Mouse (Mus musculus): ENCODE results near the gene Ypel2. TPM values are rescaled to one million over a fixed set of nuclear protein-coding genes. Genes with fewer than 3 reads are reported as not detected.

The Ypel2 gene
- polyA plus RNA-seq, 1 experiment from 2014 or later = 7.6 TPM

GRCm38 (mm10) chr11:86909028-86909427 is 84.5 kb downstream of the Ypel2 start:
- DNase-seq (ENCODE audit: low spot score) (no peak), ATAC-seq (replicated peaks; ENCODE audit: insufficient number of reproducible peaks, low FRiP score, low TSS enrichment, low read depth) (no peak)
- no peak overlapping the region for H3K4me3 ChIP-seq (ENCODE audit: low read depth, low read length)
- H3K4me1 ChIP-seq (ENCODE audit: control insufficient read depth, insufficient read depth, low read length) = no peaks in the 10 kb centered on the region
- no peak overlapping the region for H3K9ac ChIP-seq (replicated peaks; ENCODE audit: low read length)
- WGBS = 88% methylated on average over 6 of the region's 6 CpGs
- H3K27me3 ChIP-seq (ENCODE audit: control insufficient read depth, insufficient read depth, low read length) = no peaks in the 10 kb centered on the region
- H3K27ac ChIP-seq (replicated peaks; ENCODE audit: low read depth, low read length) = no peak overlapping the region
- no peak overlapping the region for H3K4me2 ChIP-seq (ENCODE audit: low read depth, low read length)
- H3K36me3 ChIP-seq (replicated peaks; ENCODE audit: control insufficient read depth, insufficient read depth, low read depth, low read length) = no peaks in the 10 kb centered on the region
- H3K9me3 ChIP-seq (replicated peaks; ENCODE audit: control insufficient read depth, low read length) = no peaks in the 10 kb centered on the region

- ATAC-seq (replicated peaks; ENCODE audit: insufficient number of reproducible peaks, low FRiP score, low TSS enrichment, low read depth) (no peak), DNase-seq (ENCODE audit: low spot score) (no peak)
- Histone ChIP-seq H3K9me3 (replicated peaks; ENCODE audit: control insufficient read depth, low read length) (no peaks in the 10 kb centered on the region), H3K36me3 (replicated peaks; ENCODE audit: control insufficient read depth, insufficient read depth, low read depth, low read length) (no peaks in the 10 kb centered on the region), H3K27ac (replicated peaks; ENCODE audit: low read depth, low read length) (no peak overlapping the region), H3K4me2 (ENCODE audit: low read depth, low read length) (no peak overlapping the region), H3K4me1 (ENCODE audit: control insufficient read depth, insufficient read depth, low read length) (no peaks in the 10 kb centered on the region), H3K27me3 (ENCODE audit: control insufficient read depth, insufficient read depth, low read length) (no peaks in the 10 kb centered on the region), H3K9ac (replicated peaks; ENCODE audit: low read length) (no peak overlapping the region), H3K4me3 (ENCODE audit: low read depth, low read length) (no peak overlapping the region)
- 66% methylated on average over 5 of the region's 5 CpGs for WGBS
These were observed 85.5 kb downstream of the Ypel2 start for GRCm38 (mm10) chr11:86907889-86908590.

GRCm38 (mm10) chr11:86906767-86907662 is 86.5 kb downstream of the Ypel2 start:
- H3K27ac ChIP-seq (replicated peaks; ENCODE audit: low read depth, low read length) = no peak overlapping the region
- H3K4me1 ChIP-seq (ENCODE audit: control insufficient read depth, insufficient read depth, low read length) = no peaks in the 10 kb centered on the region
- no peak overlapping the region for H3K9ac ChIP-seq (replicated peaks; ENCODE audit: low read length)
- DNase-seq (ENCODE audit: low spot score) (no peak), ATAC-seq (replicated peaks; ENCODE audit: insufficient number of reproducible peaks, low FRiP score, low TSS enrichment, low read depth) (no peak)
- no peak overlapping the region for H3K4me2 ChIP-seq (ENCODE audit: low read depth, low read length)
- H3K4me3 ChIP-seq (ENCODE audit: low read depth, low read length) = no peak overlapping the region
- WGBS = 91% methylated on average over 11 of the region's 11 CpGs
- H3K27me3 ChIP-seq (ENCODE audit: control insufficient read depth, insufficient read depth, low read length) = no peaks in the 10 kb centered on the region
- no peaks in the 10 kb centered on the region for H3K9me3 ChIP-seq (replicated peaks; ENCODE audit: control insufficient read depth, low read length)
- H3K36me3 ChIP-seq (replicated peaks; ENCODE audit: control insufficient read depth, insufficient read depth, low read depth, low read length) = no peaks in the 10 kb centered on the region

- no peak overlapping the region for H3K4me2 ChIP-seq (ENCODE audit: low read depth, low read length)
- ATAC-seq (replicated peaks; ENCODE audit: insufficient number of reproducible peaks, low FRiP score, low TSS enrichment, low read depth) (no peak), DNase-seq (ENCODE audit: low spot score) (no peak)
- H3K9me3 ChIP-seq (replicated peaks; ENCODE audit: control insufficient read depth, low read length) = no peaks in the 10 kb centered on the region
- no peaks in the 10 kb centered on the region for H3K27me3 ChIP-seq (ENCODE audit: control insufficient read depth, insufficient read depth, low read length)
- no peak overlapping the region for H3K4me3 ChIP-seq (ENCODE audit: low read depth, low read length)
- H3K36me3 ChIP-seq (replicated peaks; ENCODE audit: control insufficient read depth, insufficient read depth, low read depth, low read length) = no peaks in the 10 kb centered on the region
- no peaks in the 10 kb centered on the region for H3K4me1 ChIP-seq (ENCODE audit: control insufficient read depth, insufficient read depth, low read length)
- WGBS = 88% methylated on average over 6 of the region's 6 CpGs
- H3K9ac ChIP-seq (replicated peaks; ENCODE audit: low read length) = no peak overlapping the region
- no peak overlapping the region for H3K27ac ChIP-seq (replicated peaks; ENCODE audit: low read depth, low read length)
These were observed 87.2 kb downstream of the Ypel2 start for GRCm38 (mm10) chr11:86906257-86906656.

GRCm38 (mm10) chr11:86905261-86905660 is 88.2 kb downstream of the Ypel2 start:
- H3K9ac ChIP-seq (replicated peaks; ENCODE audit: low read length) = no peak overlapping the region
- H3K4me2 ChIP-seq (ENCODE audit: low read depth, low read length) = no peak overlapping the region
- ATAC-seq (replicated peaks; ENCODE audit: insufficient number of reproducible peaks, low FRiP score, low TSS enrichment, low read depth) (no peak), DNase-seq (ENCODE audit: low spot score) (no peak)
- H3K36me3 ChIP-seq (replicated peaks; ENCODE audit: control insufficient read depth, insufficient read depth, low read depth, low read length) = no peaks in the 10 kb centered on the region
- no peak overlapping the region for H3K4me3 ChIP-seq (ENCODE audit: low read depth, low read length)
- WGBS = 87% methylated on average over 2 of the region's 2 CpGs
- H3K9me3 ChIP-seq (replicated peaks; ENCODE audit: control insufficient read depth, low read length) = no peaks in the 10 kb centered on the region
- no peaks in the 10 kb centered on the region for H3K4me1 ChIP-seq (ENCODE audit: control insufficient read depth, insufficient read depth, low read length)
- no peak overlapping the region for H3K27ac ChIP-seq (replicated peaks; ENCODE audit: low read depth, low read length)
- no peaks in the 10 kb centered on the region for H3K27me3 ChIP-seq (ENCODE audit: control insufficient read depth, insufficient read depth, low read length)

DNA sequence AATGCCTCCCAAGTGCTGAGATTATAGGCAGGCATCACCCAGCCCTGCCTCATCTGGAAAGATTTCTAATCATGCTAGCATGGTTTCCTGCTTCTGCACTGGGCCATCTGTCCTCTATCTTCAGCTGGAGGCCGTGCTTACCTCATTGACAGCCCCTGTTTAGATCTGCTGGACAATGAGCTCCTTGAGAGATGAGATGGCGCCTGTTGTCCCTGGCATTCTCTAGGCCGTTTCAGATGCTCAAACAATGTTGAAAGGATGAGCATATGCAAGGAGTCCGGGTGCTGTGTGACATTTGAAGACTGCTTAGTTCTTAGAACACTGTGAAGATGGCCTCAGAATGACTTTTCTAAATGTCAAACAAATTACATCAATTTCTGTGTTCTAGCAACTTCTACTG is 88.8 kb downstream of the Ypel2 start:
- no peak overlapping the region for H3K27ac ChIP-seq (replicated peaks; ENCODE audit: low read depth, low read length)
- H3K4me3 ChIP-seq (ENCODE audit: low read depth, low read length) = no peak overlapping the region
- H3K4me1 ChIP-seq (ENCODE audit: control insufficient read depth, insufficient read depth, low read length) = no peaks in the 10 kb centered on the region
- H3K9me3 ChIP-seq (replicated peaks; ENCODE audit: control insufficient read depth, low read length) = no peaks in the 10 kb centered on the region
- DNase-seq (ENCODE audit: low spot score) = no peak
- H3K4me2 ChIP-seq (ENCODE audit: low read depth, low read length) = no peak overlapping the region
- no peaks in the 10 kb centered on the region for H3K27me3 ChIP-seq (ENCODE audit: control insufficient read depth, insufficient read depth, low read length)
- H3K9ac ChIP-seq (replicated peaks; ENCODE audit: low read length) = no peak overlapping the region
- no peaks in the 10 kb centered on the region for H3K36me3 ChIP-seq (replicated peaks; ENCODE audit: control insufficient read depth, insufficient read depth, low read depth, low read length)
- no peak for ATAC-seq (replicated peaks; ENCODE audit: insufficient number of reproducible peaks, low FRiP score, low TSS enrichment, low read depth)
- WGBS = 56% methylated on average over 4 of the region's 4 CpGs

DNA sequence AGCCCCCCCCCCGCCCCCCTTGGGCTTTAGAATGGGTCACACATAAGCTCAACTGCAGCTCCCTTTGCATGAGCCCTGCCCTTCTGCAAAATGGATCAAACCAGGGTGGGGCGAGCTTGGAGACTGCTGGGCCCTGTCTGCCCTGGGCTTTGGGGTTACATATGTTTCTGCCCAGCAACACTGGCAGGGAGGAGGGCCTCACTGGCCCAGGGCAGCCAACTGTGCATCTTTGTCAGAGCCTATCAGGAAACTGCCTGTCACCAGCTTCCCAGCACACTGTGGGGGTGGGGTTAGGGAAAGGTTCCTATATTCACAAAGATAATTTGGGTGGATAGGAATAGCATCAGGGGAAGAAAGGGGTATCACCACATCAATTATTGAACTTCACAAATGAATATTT is 95.1 kb downstream of the Ypel2 start:
- peak; percentile 74; the same call in 1 of the 2 replicates for ATAC-seq (replicated peaks; ENCODE audit: insufficient number of reproducible peaks, low FRiP score, low TSS enrichment, low read depth)
- no peak overlapping the region for H3K4me3 ChIP-seq (ENCODE audit: low read depth, low read length)
- no peak for DNase-seq (ENCODE audit: low spot score)
- H3K36me3 ChIP-seq (replicated peaks; ENCODE audit: control insufficient read depth, insufficient read depth, low read depth, low read length) = no peaks in the 10 kb centered on the region
- H3K9me3 ChIP-seq (replicated peaks; ENCODE audit: control insufficient read depth, low read length) = no peaks in the 10 kb centered on the region
- H3K27me3 ChIP-seq (ENCODE audit: control insufficient read depth, insufficient read depth, low read length) = no peaks in the 10 kb centered on the region
- H3K4me2 ChIP-seq (ENCODE audit: low read depth, low read length) = no peak overlapping the region
- H3K27ac ChIP-seq (replicated peaks; ENCODE audit: low read depth, low read length) = no peak overlapping the region
- H3K4me1 ChIP-seq (ENCODE audit: control insufficient read depth, insufficient read depth, low read length) = no peaks in the 10 kb centered on the region
- no peak overlapping the region for H3K9ac ChIP-seq (replicated peaks; ENCODE audit: low read length)
- WGBS = 13% methylated on average over 2 of the region's 2 CpGs

GRCm38 (mm10) chr11:86895567-86895966 is 97.9 kb downstream of the Ypel2 start:
- H3K4me2 ChIP-seq (ENCODE audit: low read depth, low read length) = no peak overlapping the region
- no peak overlapping the region for H3K9ac ChIP-seq (replicated peaks; ENCODE audit: low read length)
- H3K4me1 ChIP-seq (ENCODE audit: control insufficient read depth, insufficient read depth, low read length) = no peaks in the 10 kb centered on the region
- no peak overlapping the region for H3K4me3 ChIP-seq (ENCODE audit: low read depth, low read length)
- DNase-seq (ENCODE audit: low spot score) (peak; percentile 49), ATAC-seq (replicated peaks; ENCODE audit: insufficient number of reproducible peaks, low FRiP score, low TSS enrichment, low read depth) (no peak; the same call in 1 of the 2 replicates)
- H3K27me3 ChIP-seq (ENCODE audit: control insufficient read depth, insufficient read depth, low read length) = no peaks in the 10 kb centered on the region
- no peak overlapping the region for H3K27ac ChIP-seq (replicated peaks; ENCODE audit: low read depth, low read length)
- H3K9me3 ChIP-seq (replicated peaks; ENCODE audit: control insufficient read depth, low read length) = no peaks in the 10 kb centered on the region
- H3K36me3 ChIP-seq (replicated peaks; ENCODE audit: control insufficient read depth, insufficient read depth, low read depth, low read length) = no peaks in the 10 kb centered on the region
- 36% methylated on average over 3 of the region's 3 CpGs for WGBS

All from embryonic facial prominence, embryonic 11.5 days (tissue).